ENCODE assay signal across 16 mouse cellular contexts in the genomic region with DNA sequence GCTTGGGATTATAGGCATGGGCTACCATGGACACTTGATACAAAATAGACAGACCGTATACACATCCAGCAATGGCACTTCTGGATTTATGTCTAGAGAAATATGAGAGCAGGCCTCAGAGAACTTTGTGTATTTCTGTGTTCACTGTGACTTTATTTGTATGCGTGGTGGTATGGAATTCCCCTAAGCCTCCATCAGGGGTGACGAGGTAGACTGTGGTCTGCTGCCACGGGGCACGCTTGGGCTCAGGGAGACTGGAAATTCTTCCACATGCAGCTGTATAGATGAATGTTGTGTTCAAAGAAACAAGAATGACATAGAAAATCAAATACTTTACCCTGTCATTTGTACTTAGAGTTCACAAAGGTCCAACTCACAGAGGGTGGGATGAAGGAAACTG.
"Had no signal": no experiment of that assay in that cellular context is flagged by ENCODE, and none has a peak within 500 bp of the region (broad histone marks: within the 10 kb centered on the region; RNA-seq: fewer than 3 reads in every experiment).

No protein-coding gene starts in this region.

- ATAC-seq: lung, postnatal 0 days; midbrain, embryonic 16.5 days had no signal

- H3K9ac ChIP-seq: limb, embryonic 12.5 days; liver, embryonic 14.5 days; neural tube, embryonic 13.5 days had no signal

- H3K9me3 ChIP-seq: limb, embryonic 12.5 days; midbrain, embryonic 10.5 days; neural tube, embryonic 13.5 days had no signal

- H3K4me2 ChIP-seq: limb, embryonic 12.5 days; neural tube, embryonic 13.5 days had no signal

- H3K4me1 ChIP-seq: limb, embryonic 12.5 days; midbrain, embryonic 10.5 days; neural tube, embryonic 13.5 days had no signal

- H3K4me3 ChIP-seq: limb, embryonic 12.5 days; midbrain, embryonic 10.5 days; neural tube, embryonic 13.5 days had no signal

- DNase-seq: kidney, postnatal 25 days; layer of hippocampus, adult 9-11 months; liver; lung, adult 2 months; lung, postnatal 4 days; retina, postnatal 1 day; right cerebral cortex, postnatal 4 days; spleen, adult 18-20 months; thymus, adult 2 months; thymus, postnatal 25 days had no signal

- H3K27ac ChIP-seq: limb, embryonic 12.5 days; liver, embryonic 14.5 days; midbrain, embryonic 10.5 days; neural tube, embryonic 13.5 days had no signal

- H3K27me3 ChIP-seq: limb, embryonic 12.5 days; neural tube, embryonic 13.5 days had no signal
